Mouse (Mus musculus) liver, embryonic 11.5 days (tissue): ENCODE results near the gene Med11. TPM values are rescaled to one million over a fixed set of nuclear protein-coding genes. Genes with fewer than 3 reads are reported as not detected.
"Not testable (repeated sequence)": the region's sequence is repeated elsewhere in the genome, so short reads cannot be mapped to it uniquely, and the experiment has no call there.

Experiments used
- ATAC-seq: fragments of 200-750 bp; cut with Nextera tagmentation; replicated peaks from 2 replicates; pipeline ENCODE4 v1.8.0; 2017; ENCODE audit warnings: moderate number of reproducible peaks, mild to moderate bottlenecking, moderate TSS enrichment, moderate library complexity; ENCODE audit not compliant: low FRiP score
- DNase-seq: peaks from one replicate; pipeline ENCODE4 v3.0.0-alpha.2; 2017; ENCODE audit warnings: low spot score
- H3K27ac ChIP-seq: fragments of 300-500 bp; sonication (generic); 2 replicates; pipeline ENCODE4 v1.5.1; 2014; ENCODE audit warnings: mild to moderate bottlenecking, low read depth, low read length, control low read depth
- H3K27me3 ChIP-seq: fragments of 300-500 bp; sonication (generic); replicated peaks from 2 replicates; pipeline ENCODE4 v1.6.1; 2014; ENCODE audit warnings: low read length, mixed read lengths; ENCODE audit not compliant: control insufficient read depth, insufficient read depth
- H3K36me3 ChIP-seq: fragments of 300-500 bp; sonication (generic); 2 replicates; pipeline ENCODE4 v1.6.1; 2014; ENCODE audit warnings: mild to moderate bottlenecking, low read length, moderate library complexity, mixed read lengths; ENCODE audit not compliant: control insufficient read depth, insufficient read depth
- H3K4me1 ChIP-seq: fragments of 300-500 bp; sonication (generic); replicated peaks from 2 replicates; pipeline ENCODE4 v1.6.1; 2014; ENCODE audit warnings: low read length, mixed read lengths; ENCODE audit not compliant: control insufficient read depth, insufficient read depth
- H3K4me2 ChIP-seq: fragments of 300-500 bp; sonication (generic); 2 replicates; pipeline ENCODE4 v1.6.1; 2014; ENCODE audit warnings: mild to moderate bottlenecking, control low read depth, moderate library complexity
- H3K4me3 ChIP-seq: fragments of 300-500 bp; sonication (generic); 2 replicates; pipeline ENCODE4 v1.5.1; 2014; ENCODE audit warnings: low read depth, low read length, control low read depth
- H3K9ac ChIP-seq: fragments of 300-500 bp; sonication (generic); 2 replicates; pipeline ENCODE4 v1.6.1; 2014; ENCODE audit warnings: low read depth, low read length, control low read depth
- H3K9me3 ChIP-seq: fragments of 300-500 bp; sonication (generic); 2 replicates; pipeline ENCODE4 v1.6.1; 2016; ENCODE audit warnings: low read length, inconsistent platforms, mixed read lengths; ENCODE audit not compliant: control insufficient read depth
- WGBS: fragments of 180-500 bp; shearing (Covaris S2); extraction: QIAGEN DNeasy Blood & Tissue Kit; methylation state at CpG from one replicate; pipeline ENCODE4 v1.1.7; 2014; 5-methylcytosine and 5-hydroxymethylcytosine counted together
- polyA plus RNA-seq: library from polyadenylated mRNA; unstranded; fragments of >200 nt; fragmentation: Nextera tagmentation; extraction: Ambion mirVana; gene quantifications from 2 replicates; pipeline ENCODE4 v1.2.1, GENCODE M21; 2014

The Med11 gene
- polyA plus RNA-seq, 1 experiment from 2014 or later = 36.2 TPM

DNA sequence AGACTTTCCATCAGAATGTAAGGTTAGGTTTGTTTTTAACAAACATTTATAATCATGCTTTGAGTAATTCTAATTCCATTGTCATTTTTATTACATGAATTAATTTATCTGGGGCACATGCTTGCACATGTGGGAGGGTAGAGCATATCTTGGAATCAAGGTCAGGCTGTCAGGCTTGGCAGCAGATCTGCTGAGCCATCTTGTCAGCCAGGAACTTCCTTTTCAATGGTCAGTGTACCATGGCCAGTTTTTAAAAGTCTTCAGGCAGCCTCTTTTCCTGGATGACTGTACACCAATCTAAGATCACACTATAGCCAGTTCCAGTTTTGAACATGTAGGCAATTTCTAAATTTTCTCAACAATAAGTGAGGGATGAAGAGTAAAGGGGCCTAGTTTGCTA is 21.0 kb downstream of the Med11 start:
- 0 out of 2 replicates have a peak, but pooled peaks cover 2% of the 10 kb centered on the region for H3K4me1 ChIP-seq

DNA sequence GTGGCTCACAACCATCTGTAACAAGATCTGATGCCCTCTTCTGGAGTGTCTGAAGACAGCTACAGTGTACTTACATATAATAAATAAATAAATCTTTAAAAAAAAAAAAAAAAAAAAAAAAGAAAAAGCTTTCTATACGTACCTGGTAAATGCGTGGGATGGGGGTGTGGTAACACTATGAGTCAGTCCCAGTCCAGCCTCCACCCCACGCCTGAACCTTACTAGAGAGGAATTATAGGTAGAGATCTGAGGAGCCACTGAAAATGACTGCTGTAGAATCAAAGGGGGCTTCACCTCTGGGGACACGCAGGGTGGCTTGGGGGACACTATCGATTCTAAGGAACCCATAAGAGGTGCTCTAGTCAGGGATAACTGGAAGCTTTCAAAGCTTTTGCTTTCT is 21.6 kb downstream of the Med11 start:
- H3K4me3 ChIP-seq, H3K27ac ChIP-seq, H3K4me1 ChIP-seq, H3K9ac ChIP-seq, DNase-seq, H3K4me2 ChIP-seq, H3K9me3 ChIP-seq, ATAC-seq, H3K27me3 ChIP-seq, H3K36me3 ChIP-seq: not testable (repeated sequence)
- 84% methylated on average over 5 of the region's 5 CpGs for WGBS

More for the DNA sequence above, 21.0 kb downstream of the Med11 start:
- Histone ChIP-seq H3K9me3 (no peaks in the 10 kb centered on the region), H3K27ac (no peak overlapping the region), H3K4me3 (no peak overlapping the region), H3K9ac (no peak overlapping the region), H3K4me2 (no peak overlapping the region), H3K36me3 (no peaks in the 10 kb centered on the region), H3K27me3 (no peaks in the 10 kb centered on the region)
- DNase-seq (no peak), ATAC-seq (no peak)

- 71% methylated on average over 12 of the region's 12 CpGs for WGBS
These were observed 23.3 kb downstream of the Med11 start for GRCm38 (mm10) chr11:70474872-70475534.

GRCm38 (mm10) chr11:70485498-70485897 is 33.8 kb downstream of the Med11 start:
- no peak overlapping the region for H3K9ac ChIP-seq

More at GRCm38 (mm10) chr11:70474872-70475534, 23.3 kb downstream of the Med11 start:
- H3K4me2 ChIP-seq = no peak overlapping the region
- no peak for ATAC-seq
- H3K27me3 ChIP-seq = no peaks in the 10 kb centered on the region
- H3K4me3 ChIP-seq = no peak overlapping the region
- no peak overlapping the region for H3K27ac ChIP-seq
- 0 out of 2 replicates have a peak, but pooled peaks cover 2% of the 10 kb centered on the region for H3K4me1 ChIP-seq
- no peak for DNase-seq
- H3K36me3 ChIP-seq = no peaks in the 10 kb centered on the region
- no peaks in the 10 kb centered on the region for H3K9me3 ChIP-seq
- no peak overlapping the region for H3K9ac ChIP-seq

GRCm38 (mm10) chr11:70487816-70488215 is 36.1 kb downstream of the Med11 start:
- H3K27me3 ChIP-seq = no peaks in the 10 kb centered on the region
- no peak for ATAC-seq
- H3K9me3 ChIP-seq = no peaks in the 10 kb centered on the region
- H3K27ac ChIP-seq = no peak overlapping the region
- DNase-seq = no peak
- H3K4me1 ChIP-seq = no peaks in the 10 kb centered on the region
- H3K4me3 ChIP-seq = no peak overlapping the region
- no peak overlapping the region for H3K4me2 ChIP-seq
- H3K9ac ChIP-seq = no peak overlapping the region
- no peaks in the 10 kb centered on the region for H3K36me3 ChIP-seq
- WGBS = 42% methylated on average over 4 of the region's 4 CpGs

More at GRCm38 (mm10) chr11:70485498-70485897, 33.8 kb downstream of the Med11 start:
- no peaks in the 10 kb centered on the region for H3K4me1 ChIP-seq
- H3K4me3 ChIP-seq = no peak overlapping the region
- H3K4me2 ChIP-seq = no peak overlapping the region
- no peak for ATAC-seq
- no peak overlapping the region for H3K27ac ChIP-seq
- no peaks in the 10 kb centered on the region for H3K27me3 ChIP-seq
- H3K36me3 ChIP-seq = no peaks in the 10 kb centered on the region
- H3K9me3 ChIP-seq = no peaks in the 10 kb centered on the region
- no peak for DNase-seq
- WGBS = 58% methylated on average over 2 of the region's 2 CpGs

DNA sequence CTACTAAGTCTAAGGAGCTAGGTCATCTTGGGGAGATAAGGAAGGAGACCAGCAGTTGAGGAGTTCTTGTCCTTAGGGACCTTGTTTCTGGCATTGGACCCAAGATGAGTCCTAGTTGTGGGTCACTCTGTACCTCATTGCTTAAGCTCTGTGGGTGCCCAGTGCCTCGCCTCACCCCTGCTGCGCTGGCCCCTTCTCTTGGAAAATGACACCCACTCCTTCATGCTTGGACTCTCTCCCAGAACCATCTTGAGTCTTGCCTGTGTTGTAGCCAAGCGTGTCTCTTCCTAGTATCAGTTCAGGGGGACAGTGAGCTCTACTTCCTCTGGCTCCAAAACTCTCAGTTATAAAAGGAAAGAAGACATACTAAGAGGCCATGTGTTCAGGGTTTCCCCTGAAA is 37.4 kb downstream of the Med11 start:
- whole genome bisulfite sequencing = 80% methylated on average over 3 of the region's 3 CpGs

DNA sequence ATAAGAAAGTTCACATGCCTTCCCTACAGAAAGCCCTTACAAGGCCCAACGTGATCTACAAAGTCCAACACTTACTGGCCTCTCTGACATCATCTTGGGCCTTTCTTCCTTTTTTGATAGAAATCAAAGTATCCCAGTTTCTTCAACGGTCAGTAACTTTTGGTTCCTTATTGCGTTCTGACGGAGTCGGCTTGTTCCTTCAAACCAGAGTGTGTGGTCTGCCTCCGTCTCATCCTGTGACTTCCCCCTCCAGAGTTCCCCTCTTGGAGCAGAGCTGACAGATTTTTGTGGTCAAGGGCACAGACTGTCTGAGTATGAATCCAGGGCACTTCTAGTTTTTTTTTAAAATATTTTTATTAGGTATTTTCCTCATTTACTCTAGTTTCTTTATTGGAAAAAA is 38.0 kb downstream of the Med11 start:
- H3K9ac ChIP-seq = no peak overlapping the region
- H3K9me3 ChIP-seq = no peaks in the 10 kb centered on the region
- no peak overlapping the region for H3K4me3 ChIP-seq

More for the DNA sequence above, 37.4 kb downstream of the Med11 start:
- H3K4me1 ChIP-seq = no peaks in the 10 kb centered on the region
- no peaks in the 10 kb centered on the region for H3K9me3 ChIP-seq
- no peak overlapping the region for H3K9ac ChIP-seq
- ATAC-seq (no peak), DNase-seq (no peak)
- no peak overlapping the region for H3K4me3 ChIP-seq
- H3K27ac ChIP-seq = no peak overlapping the region
- H3K4me2 ChIP-seq = no peak overlapping the region
- no peaks in the 10 kb centered on the region for H3K27me3 ChIP-seq
- no peaks in the 10 kb centered on the region for H3K36me3 ChIP-seq

DNA sequence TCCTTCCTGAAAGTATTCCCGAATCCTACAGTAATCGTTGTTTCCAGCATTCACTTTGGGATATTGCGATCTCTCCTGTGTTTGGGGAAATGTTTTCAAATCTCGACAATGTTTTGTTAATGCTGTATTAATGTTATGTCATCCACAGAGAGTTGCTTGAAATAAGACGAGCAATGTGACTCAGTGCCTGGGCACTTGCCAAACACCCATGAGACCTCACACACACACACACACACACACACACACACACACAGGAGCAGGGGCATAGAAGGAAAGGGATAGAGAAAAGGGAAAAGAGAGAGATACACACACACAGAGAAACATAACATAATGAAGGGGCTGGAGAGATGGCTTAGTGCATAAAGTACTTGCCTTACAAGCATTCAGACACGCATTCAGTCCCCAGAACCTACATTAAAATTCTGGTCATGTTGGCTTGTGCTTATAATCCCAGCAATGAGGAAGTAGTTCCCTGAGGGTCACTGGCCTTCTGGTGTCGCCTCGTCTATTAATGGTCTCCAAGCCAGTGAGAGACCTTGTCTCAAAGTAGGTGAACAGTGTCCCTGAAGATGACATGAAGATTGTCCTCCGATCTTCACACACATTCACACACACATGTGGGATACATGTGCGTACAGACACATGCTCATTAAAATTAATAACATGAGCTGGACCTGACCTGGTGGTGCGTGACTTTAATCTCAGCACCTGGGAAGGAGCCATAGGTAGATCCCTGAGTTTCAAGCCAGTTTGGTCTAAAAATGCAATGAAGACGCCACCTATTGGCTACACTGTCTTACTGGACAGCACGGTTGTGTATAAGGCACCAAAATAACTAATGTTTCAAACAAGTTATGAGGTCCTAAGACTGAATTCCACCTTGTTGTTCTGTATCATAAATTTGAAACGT is 48.1 kb downstream of the Med11 start:
- DNase-seq = no peak

More for the DNA sequence above, 38.0 kb downstream of the Med11 start:
- Histone ChIP-seq H3K4me2 (no peak overlapping the region), H3K27me3 (no peaks in the 10 kb centered on the region), H3K4me1 (no peaks in the 10 kb centered on the region), H3K27ac (no peak overlapping the region), H3K36me3 (no peaks in the 10 kb centered on the region)
- ATAC-seq = no peak
- DNase-seq = no peak
- 44% methylated on average over 6 of the region's 6 CpGs for WGBS

More for the DNA sequence above, 48.1 kb downstream of the Med11 start:
- peaks cover 3% of the 10 kb centered on the region for H3K4me1 ChIP-seq
- no peaks in the 10 kb centered on the region for H3K36me3 ChIP-seq
- no peak overlapping the region for H3K9ac ChIP-seq
- H3K27me3 ChIP-seq = no peaks in the 10 kb centered on the region
- no peak overlapping the region for H3K27ac ChIP-seq
- no peak overlapping the region for H3K4me3 ChIP-seq
- no peak overlapping the region for H3K4me2 ChIP-seq
- H3K9me3 ChIP-seq = no peaks in the 10 kb centered on the region
- 73% methylated on average over 14 of the region's 14 CpGs for WGBS
- ATAC-seq = no peak
